Mouse (Mus musculus) MEL (cell line): ENCODE measurements around the gene Eef1a1. TPM values are rescaled to one million over a fixed set of nuclear protein-coding genes. Genes with fewer than 3 reads are reported as not detected.
"Not testable (repeated sequence)": the region's sequence is repeated elsewhere in the genome, so short reads cannot be mapped to it uniquely, and the experiment has no call there.

Experiments
- DNase-seq: peaks from one replicate; pipeline ENCODE4 v3.0.0; 2011; ENCODE audit warnings: low read depth, low spot score
- H3K27ac ChIP-seq: 2 replicates; pipeline ENCODE4 v1.5.1; 2012; ENCODE audit warnings: low read depth, mild to moderate bottlenecking, control low read depth, low read length, moderate library complexity; ENCODE audit not compliant: control insufficient read depth
- H3K27me3 ChIP-seq, 2 experiments: fragments of 150-350 bp in 1 of 2; sonication (generic) in 1 of 2; 2 replicates each; pipeline ENCODE4 v1.6.1; 2012; ENCODE audit warnings: low read length in 2 of 2, mild to moderate bottlenecking in 2 of 2, improper control_type of control experiment in 1 of 2, moderate library complexity in 1 of 2; ENCODE audit not compliant: insufficient read depth in 2 of 2, control insufficient read depth in 1 of 2
- H3K36me3 ChIP-seq, 2 experiments: 2 replicates each; pipeline ENCODE4 v1.6.1; 2012 to 2014; ENCODE audit warnings: low read length in 2 of 2, improper control_type of control experiment in 1 of 2, inconsistent platforms in 1 of 2, mild to moderate bottlenecking in 1 of 2; ENCODE audit not compliant: insufficient read depth in 2 of 2, control insufficient read depth in 1 of 2
- H3K4me1 ChIP-seq, 2 experiments: fragments of 150-350 bp in 1 of 2; sonication (generic) in 1 of 2; 2 replicates each; pipeline ENCODE4 v1.6.1; 2012; ENCODE audit warnings: low read length in 2 of 2, improper control_type of control experiment in 1 of 2, mild to moderate bottlenecking in 1 of 2; ENCODE audit not compliant: insufficient read depth in 2 of 2, control insufficient read depth in 1 of 2
- H3K4me3 ChIP-seq, 2 experiments: fragments of 150-350 bp in 1 of 2; sonication (generic) in 1 of 2; 2 replicates each; pipeline ENCODE4 v1.5.1; 2012; ENCODE audit warnings: low read depth in 2 of 2, low read length in 2 of 2, mild to moderate bottlenecking in 2 of 2, moderate library complexity in 2 of 2, control low read depth in 1 of 2, improper control_type of control experiment in 1 of 2; ENCODE audit not compliant: control insufficient read depth in 1 of 2, insufficient read depth in 1 of 2
- H3K79me2 ChIP-seq: 2 replicates; pipeline ENCODE4 v1.6.1; 2012; ENCODE audit warnings: mild to moderate bottlenecking, low read length, moderate library complexity; ENCODE audit not compliant: control insufficient read depth, poor library complexity, insufficient read depth
- H3K9ac ChIP-seq: 2 replicates; pipeline ENCODE4 v1.6.1; 2012; ENCODE audit warnings: low read depth, mild to moderate bottlenecking, control low read depth, low read length, moderate library complexity; ENCODE audit not compliant: control insufficient read depth, poor library complexity, severe bottlenecking
- H3K9me3 ChIP-seq: fragments of 150-350 bp; sonication (generic); replicated peaks from 2 replicates; pipeline ENCODE4 v1.6.1; 2012; ENCODE audit warnings: mild to moderate bottlenecking, low read length, improper control_type of control experiment, moderate library complexity; ENCODE audit not compliant: insufficient read depth
- BHLHE40 ChIP-seq: IDR thresholded peaks from 2 replicates; pipeline ENCODE4 v1.6.1; 2012; ENCODE audit warnings: low read depth, mild to moderate bottlenecking, inconsistent platforms, low read length, improper control_type of control experiment, borderline replicate concordance
- CHD1 ChIP-seq: IDR thresholded peaks from 2 replicates; pipeline ENCODE4 v1.6.1; 2012; ENCODE audit warnings: low read depth, mild to moderate bottlenecking, inconsistent platforms, low read length, improper control_type of control experiment
- CHD2 ChIP-seq: IDR thresholded peaks from 2 replicates; pipeline ENCODE4 v1.6.1; 2011; ENCODE audit warnings: low read length, improper control_type of control experiment
- CTCF ChIP-seq, 3 experiments: IDR thresholded peaks in 2 of 3; conservative IDR thresholded peaks in 1 of 3; 2 replicates each; pipeline ENCODE4 v1.5.1; 2011 to 2012; ENCODE audit warnings: low read length in 3 of 3, low read depth in 2 of 3, mild to moderate bottlenecking in 2 of 3, improper control_type of control experiment in 1 of 3, inconsistent platforms in 1 of 3, mixed read lengths in 1 of 3, moderate library complexity in 1 of 3; ENCODE audit not compliant: control insufficient read depth in 1 of 3, insufficient read depth in 1 of 3, poor library complexity in 1 of 3, severe bottlenecking in 1 of 3
- EP300 ChIP-seq, 2 experiments: IDR thresholded peaks; 2 replicates each; pipeline ENCODE4 v1.6.1; 2011; ENCODE audit warnings: improper control_type of control experiment in 2 of 2, low read length in 2 of 2, low read depth in 1 of 2, mild to moderate bottlenecking in 1 of 2
- GATA1 ChIP-seq: IDR thresholded peaks from 2 replicates; pipeline ENCODE4 v1.6.1; 2011; ENCODE audit warnings: low read depth, low read length, improper control_type of control experiment
- HCFC1 ChIP-seq: IDR thresholded peaks from 2 replicates; pipeline ENCODE4 v1.6.1; 2012; ENCODE audit warnings: low read depth, mild to moderate bottlenecking, inconsistent platforms, low read length, improper control_type of control experiment, moderate library complexity
- MAFK ChIP-seq: IDR thresholded peaks from 2 replicates; pipeline ENCODE4 v1.6.1; 2011; ENCODE audit warnings: low read depth, mild to moderate bottlenecking, low read length, improper control_type of control experiment, borderline replicate concordance
- MAX ChIP-seq: IDR thresholded peaks from 2 replicates; pipeline ENCODE4 v1.6.1; 2011; ENCODE audit warnings: low read length, improper control_type of control experiment
- MXI1 ChIP-seq: IDR thresholded peaks from 2 replicates; pipeline ENCODE4 v1.6.1; 2011; ENCODE audit warnings: mild to moderate bottlenecking, low read depth, low read length, improper control_type of control experiment
- MYB ChIP-seq: IDR thresholded peaks from 2 replicates; pipeline ENCODE4 v1.6.1; 2011; ENCODE audit warnings: mild to moderate bottlenecking, low read depth, low read length, improper control_type of control experiment
- MYC ChIP-seq: IDR thresholded peaks from 2 replicates; pipeline ENCODE4 v1.6.1; 2011; ENCODE audit warnings: low read depth, mild to moderate bottlenecking, low read length, improper control_type of control experiment, moderate library complexity
- NELFE ChIP-seq: IDR thresholded peaks from 2 replicates; pipeline ENCODE4 v1.6.1; 2011; ENCODE audit warnings: low read depth, low read length, improper control_type of control experiment
- NRF1 ChIP-seq: IDR thresholded peaks from 2 replicates; pipeline ENCODE4 v1.6.1; 2014; ENCODE audit warnings: low read depth, mild to moderate bottlenecking, inconsistent platforms, low read length, improper control_type of control experiment, moderate library complexity; ENCODE audit not compliant: poor library complexity, insufficient read depth, severe bottlenecking
- POLR2A ChIP-seq, 2 experiments: IDR thresholded peaks; 2 replicates each; pipeline ENCODE4 v1.6.1; 2011 to 2012; ENCODE audit warnings: low read length in 2 of 2, mild to moderate bottlenecking in 2 of 2, control low read depth in 1 of 2, improper control_type of control experiment in 1 of 2, low read depth in 1 of 2, moderate library complexity in 1 of 2; ENCODE audit not compliant: control insufficient read depth in 1 of 2, insufficient read depth in 1 of 2, poor library complexity in 1 of 2
- POLR2AphosphoS2 ChIP-seq: IDR thresholded peaks from 2 replicates; pipeline ENCODE4 v1.6.1; 2011; ENCODE audit warnings: low read length, improper control_type of control experiment
- POLR2AphosphoS5 ChIP-seq: IDR thresholded peaks from 2 replicates; pipeline ENCODE4 v1.6.1; 2012; ENCODE audit warnings: low read depth, borderline replicate concordance, mild to moderate bottlenecking, inconsistent platforms, low read length, moderate library complexity, mixed read lengths
- RCOR1 ChIP-seq: IDR thresholded peaks from 2 replicates; pipeline ENCODE4 v1.6.1; 2012; ENCODE audit warnings: low read depth, mild to moderate bottlenecking, inconsistent platforms, low read length, improper control_type of control experiment
- SIN3A ChIP-seq: IDR thresholded peaks from 2 replicates; pipeline ENCODE4 v1.6.1; 2012; ENCODE audit warnings: low read length, improper control_type of control experiment, inconsistent platforms
- SMC3 ChIP-seq: IDR thresholded peaks from 2 replicates; pipeline ENCODE4 v1.6.1; 2011; ENCODE audit warnings: low read depth, low read length, improper control_type of control experiment
- TBP ChIP-seq: IDR thresholded peaks from 2 replicates; pipeline ENCODE4 v1.8.0; 2011; ENCODE audit warnings: low read depth, low read length, improper control_type of control experiment
- USF1 ChIP-seq: IDR thresholded peaks from 2 replicates; pipeline ENCODE4 v1.6.1; 2014; ENCODE audit warnings: low read depth, mild to moderate bottlenecking, inconsistent platforms, low read length, improper control_type of control experiment, moderate library complexity
- USF2 ChIP-seq, 2 experiments: IDR thresholded peaks; 2 replicates each; pipeline ENCODE4 v1.6.1; 2011 to 2012; ENCODE audit warnings: improper control_type of control experiment in 2 of 2, low read length in 2 of 2, borderline replicate concordance in 1 of 2, inconsistent platforms in 1 of 2, low read depth in 1 of 2, mild to moderate bottlenecking in 1 of 2; ENCODE audit not compliant: insufficient read depth in 1 of 2
- polyA plus RNA-seq, 2 experiments: library from polyadenylated mRNA; stranded (reverse) in 1 of 2; unstranded in 1 of 2; fragments of >175 nt in 1 of 2; fragments of >200 nt in 1 of 2; gene quantifications; 2 replicates each; pipeline versions ENCODE4 v1.2.1 to v1.2.4; 2012; ENCODE audit warnings: low replicate concordance in 2 of 2, low read depth in 1 of 2; ENCODE audit not compliant: insufficient read length in 2 of 2, insufficient read depth in 1 of 2, missing spikeins in 1 of 2
- total RNA-seq: library from RNA; depleted of rRNA; stranded (reverse); fragments of 300-350 nt; gene quantifications from 2 replicates; pipeline ENCODE4 v1.2.3, GENCODE M21; 2012

Eef1a1 gene
- total and polyA plus RNA-seq, 3 experiments = 11,701 to 60,504 (median 13,182) TPM

DNA sequence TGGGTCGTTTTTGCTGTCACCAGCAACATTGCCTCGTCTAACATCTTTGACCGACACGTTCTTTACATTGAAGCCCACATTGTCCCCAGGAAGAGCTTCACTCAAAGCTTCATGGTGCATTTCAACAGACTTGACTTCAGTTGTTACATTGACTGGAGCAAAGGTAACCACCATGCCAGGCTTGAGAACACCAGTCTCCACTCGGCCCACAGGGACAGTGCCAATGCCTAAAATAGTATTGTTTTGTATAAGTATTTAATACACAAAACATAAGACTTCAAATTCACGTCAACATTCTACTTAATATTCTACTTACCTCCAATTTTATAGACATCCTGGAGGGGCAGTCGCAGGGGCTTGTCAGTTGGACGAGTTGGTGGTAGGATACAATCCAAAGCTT, 9.6 kb downstream of the Eef1a1 start:
- H3K4me1 ChIP-seq, H3K9me3 ChIP-seq: not testable (repeated sequence)
- peaks cover 10 to 16% of the 10 kb centered on the region in 2 experiments for H3K36me3 ChIP-seq
- peak overlapping the region; percentile 61 for H3K9ac ChIP-seq
- peak overlapping the region; percentile 58 to 84 for H3K4me3 ChIP-seq
- H3K79me2 ChIP-seq = peaks cover 30% of the 10 kb centered on the region
- peak; percentile 32 for DNase-seq
- TF ChIP-seq POLR2A (IDR thresholded peaks at IDR 0.05; ENCODE audit: control insufficient read depth in 1 of 2, insufficient read depth in 1 of 2, low read depth in 1 of 2, low read length in 2 of 2, poor library complexity in 1 of 2) = 0 out of 4 replicates have a peak, but pooled peaks of 1 of the 2 experiments have one; percentile 24
- TF ChIP-seq CHD1 = 0 out of 2 replicates have a peak, but pooled peaks have one; percentile 82
- TF ChIP-seq, all 39 proteins: peak for 2; not testable (repeated sequence) for 37
- H3K27ac ChIP-seq = peak overlapping the region; percentile 42
- not testable (repeated sequence) for H3K27me3 ChIP-seq

DNA sequence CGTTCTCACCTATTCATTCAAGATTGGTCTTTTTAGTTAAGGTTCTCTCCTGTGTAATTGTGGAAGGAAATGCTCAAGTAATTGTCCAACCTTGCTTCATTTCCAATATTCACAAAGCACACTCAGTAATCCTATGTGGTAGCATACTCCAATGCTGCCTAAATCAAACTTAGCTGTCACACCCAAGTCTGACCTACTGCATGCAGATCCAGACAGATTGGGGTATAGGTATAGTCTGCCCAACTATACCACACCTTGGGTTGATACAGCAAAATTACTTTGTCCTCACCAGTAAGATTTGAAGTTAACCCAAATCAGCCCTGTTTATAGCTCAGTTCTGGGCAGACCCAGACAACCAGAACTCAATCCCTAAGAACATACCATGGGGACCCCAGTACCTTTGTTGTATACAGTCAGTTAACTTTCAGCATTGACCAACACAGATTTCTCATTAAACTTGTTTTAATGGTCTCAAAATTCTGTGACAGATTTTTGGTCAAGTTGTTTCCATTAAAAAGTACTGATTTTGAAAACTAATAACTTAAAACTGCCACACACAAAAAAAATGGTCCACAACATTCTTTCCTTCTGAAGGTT, 10.8 kb downstream of the Eef1a1 start:
- H3K4me3 ChIP-seq = peak overlapping the region in 1 of 2 experiments; percentile 40; a peak in 1 of 4 replicates
- H3K9me3 ChIP-seq, H3K4me1 ChIP-seq, H3K27me3 ChIP-seq: not testable (repeated sequence)
- peak overlapping the region; percentile 65 for H3K9ac ChIP-seq
- DNase-seq = peak; percentile 43
- 0 out of 2 replicates have a peak, but pooled peaks have one; percentile 5 for TF ChIP-seq MAFK
- peak; percentile 38; the same call in 1 of the 2 replicates for TF ChIP-seq NELFE
- TF ChIP-seq MYB = 0 out of 2 replicates have a peak, but pooled peaks have one; percentile 4
- TF ChIP-seq EP300 (IDR thresholded peaks at IDR 0.05; ENCODE audit: low read depth in 1 of 2, low read length in 2 of 2) = 0 out of 4 replicates have a peak, but pooled peaks of 1 of the 2 experiments have one; percentile 9
- TF ChIP-seq POLR2AphosphoS5 = 0 out of 2 replicates have a peak, but pooled peaks have one; percentile 81
- H3K27ac ChIP-seq = peak overlapping the region; percentile 44
- H3K79me2 ChIP-seq = peaks cover 30% of the 10 kb centered on the region
- H3K36me3 ChIP-seq = peaks cover 10 to 16% of the 10 kb centered on the region in 2 experiments

DNA sequence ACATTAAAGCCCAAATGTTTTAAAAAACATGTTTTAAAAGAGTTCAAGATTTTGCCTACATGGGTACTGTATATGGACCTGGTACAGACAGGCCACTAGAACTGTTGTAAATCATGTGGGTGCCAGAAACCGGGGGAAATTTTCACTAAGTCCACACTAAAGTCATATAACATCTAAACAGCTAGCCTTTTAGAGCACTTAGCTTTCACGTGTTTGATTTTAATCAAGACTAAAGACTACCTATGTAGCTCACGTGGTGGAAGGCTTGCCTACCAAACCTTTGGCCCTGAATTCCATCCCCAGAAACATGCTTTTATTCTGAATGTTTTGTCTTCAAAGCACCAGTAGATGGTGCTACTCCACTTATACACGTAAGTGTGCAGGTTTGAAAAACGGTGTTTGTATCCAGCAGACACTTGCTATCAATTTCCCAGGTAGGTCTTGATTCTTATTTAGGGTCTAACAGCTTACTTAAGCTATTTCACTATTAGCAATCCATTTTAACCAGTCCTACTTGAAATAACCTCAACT, 11.9 kb downstream of the Eef1a1 start:
- H3K9me3 ChIP-seq = no peaks in the 10 kb centered on the region
- H3K9ac ChIP-seq = peak overlapping the region; percentile 65; the same call in 1 of the 2 replicates
- no peak for DNase-seq
- no peaks in the 10 kb centered on the region for H3K27me3 ChIP-seq
- no peaks in the 10 kb centered on the region for H3K4me1 ChIP-seq
- no peak overlapping the region for H3K4me3 ChIP-seq
- H3K27ac ChIP-seq = peak overlapping the region; percentile 44
- peaks cover 10 to 12% of the 10 kb centered on the region in 2 experiments for H3K36me3 ChIP-seq
- H3K79me2 ChIP-seq = peaks cover 30% of the 10 kb centered on the region
- TF ChIP-seq USF1 (peak; percentile 67; the same call in 1 of the 2 replicates), BHLHE40 (0 out of 2 replicates have a peak, but pooled peaks have one; percentile 38), HCFC1 (0 out of 2 replicates have a peak, but pooled peaks have one; percentile 37), CTCF (IDR thresholded peaks at IDR 0.05 in 2 of 3, conservative IDR thresholded peaks at IDR 0.05 in 1 of 3; ENCODE audit: control insufficient read depth in 1 of 3, insufficient read depth in 1 of 3, low read depth in 2 of 3, low read length in 3 of 3, poor library complexity in 1 of 3, severe bottlenecking in 1 of 3) (peak in 2 of 3 experiments; percentile 38 to 47; a peak in 4 of 6 replicates), SIN3A (peak; percentile 55; the same call in 1 of the 2 replicates), NRF1 (no peak), MAFK (peak; percentile 4; the same call in 1 of the 2 replicates), RCOR1 (no peak), MYB (peak; percentile 54), MXI1 (peak; percentile 35), MAX (0 out of 2 replicates have a peak, but pooled peaks have one; percentile 10), CHD2 (no peak), USF2 (IDR thresholded peaks at IDR 0.05; ENCODE audit: borderline replicate concordance in 1 of 2, insufficient read depth in 1 of 2, low read depth in 1 of 2, low read length in 2 of 2) (no peak), TBP (no peak), MYC (peak; percentile 71; the same call in 1 of the 2 replicates), POLR2AphosphoS5 (peak; percentile 84; the same call in 1 of the 2 replicates), GATA1 (no peak), SMC3 (peak; percentile 20; the same call in 1 of the 2 replicates), POLR2AphosphoS2 (peak; percentile 95)
